In the genomic region with DNA sequence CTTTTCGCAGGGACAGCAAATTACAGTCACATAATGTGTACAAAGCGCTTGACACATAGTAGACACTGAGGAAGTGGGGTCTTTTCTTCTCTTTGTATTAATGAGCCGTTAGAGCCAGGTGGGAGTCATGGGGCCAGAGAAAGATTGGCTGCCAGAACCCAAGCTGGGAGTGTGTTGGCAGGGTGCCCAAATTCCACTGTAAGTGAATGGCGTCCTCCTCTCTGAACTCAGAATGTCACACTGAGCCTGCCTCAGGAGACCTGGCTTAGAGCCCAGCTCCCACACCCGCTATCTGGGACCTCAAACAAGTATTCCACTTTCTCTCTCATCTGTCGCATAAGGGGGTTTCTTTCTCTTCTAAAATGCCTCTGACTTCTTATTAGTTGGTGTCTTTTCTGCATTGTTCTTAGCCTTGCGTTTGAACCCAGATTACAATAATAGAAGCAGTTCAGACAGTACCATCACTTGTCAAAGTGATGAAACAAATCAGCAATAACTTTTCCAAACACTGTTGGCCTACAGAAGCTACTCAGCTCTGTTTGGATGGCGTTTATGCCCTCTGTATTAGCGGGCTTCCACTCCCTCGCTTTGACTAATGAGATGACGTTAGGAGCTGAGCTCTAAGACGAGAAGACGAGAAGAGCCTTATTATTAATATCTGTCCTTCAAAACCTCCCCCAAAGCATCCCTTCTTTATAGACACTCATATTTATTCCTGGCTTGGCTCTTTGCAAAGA, we compare ENCODE assay signal across 8 mouse cellular contexts. TPM values are rescaled to one million over a fixed set of nuclear protein-coding genes. Genes with fewer than 3 reads are reported as not detected.
DNase-seq lines count a peak whose midpoint lies in the region; ATAC-seq and TF ChIP-seq lines count a peak whose summit lies in the region.

No protein-coding gene starts in this region.

- 29% methylated on average over 13 of the region's 13 CpGs for WGBS in embryonic facial prominence, embryonic 14.5 days
- 9% methylated on average over 13 of the region's 13 CpGs for WGBS in heart, postnatal 0 days

- H3K27me3 ChIP-seq in embryonic facial prominence, embryonic 14.5 days (replicated peaks; ENCODE audit: control insufficient read depth, insufficient read depth, low read length), result no peaks in the 10 kb centered on the region
- H3K27me3 ChIP-seq in heart, postnatal 0 days (ENCODE audit: control insufficient read depth, insufficient read depth, low read length), result no peaks in the 10 kb centered on the region

- TF ChIP-seq EP300 in heart, postnatal 0 days (IDR thresholded peaks at IDR 0.05; ENCODE audit: low read depth), result 0 out of 2 replicates have a peak, but pooled peaks have one; percentile 72

- peaks cover 30% of the 10 kb centered on the region for H3K4me1 ChIP-seq in embryonic facial prominence, embryonic 14.5 days (ENCODE audit: control insufficient read depth, insufficient read depth, low read length)
- peaks cover 24% of the 10 kb centered on the region for H3K4me1 ChIP-seq in heart, postnatal 0 days (ENCODE audit: control insufficient read depth, insufficient read depth)

- H3K27ac ChIP-seq in embryonic facial prominence, embryonic 14.5 days (replicated peaks; ENCODE audit: low read depth, low read length), result no peak overlapping the region; the same call in 1 of the 2 replicates
- H3K27ac ChIP-seq in heart, postnatal 0 days (ENCODE audit: low read depth), result peak overlapping the region; percentile 85

- H3K9ac ChIP-seq in embryonic facial prominence, embryonic 14.5 days (ENCODE audit: low read depth, low read length), result no peak overlapping the region
- no peak overlapping the region for H3K9ac ChIP-seq in heart, postnatal 0 days (replicated peaks; ENCODE audit: low read depth, low read length)

- H3K4me3 ChIP-seq in embryonic facial prominence, embryonic 14.5 days (ENCODE audit: low read depth, low read length), result no peak overlapping the region
- H3K4me3 ChIP-seq in heart, postnatal 0 days (ENCODE audit: low read depth, low read length), result peak overlapping the region; percentile 15

- peak; percentile 93 for DNase-seq in Muller cell, postnatal 12 days (ENCODE audit: inconsistent ontology term)
- peak; percentile 67 to 81 for DNase-seq in adrenal gland, adult (ENCODE audit: inconsistent age in 2 of 2, low spot score in 1 of 2)
- peak; percentile 96 for DNase-seq in embryonic facial prominence, embryonic 14.5 days (ENCODE audit: low spot score)
- DNase-seq in heart, postnatal 0 days (ENCODE audit: low spot score), result peak; percentile 95
- DNase-seq in kidney, postnatal 25 days, result peak; percentile 84 to 87
- peak; percentile 86 for DNase-seq in mesoderm, embryonic 11.5 days (ENCODE audit: low read depth, low spot score)
- DNase-seq in testis, postnatal 10 days (ENCODE audit: low spot score), result peak; percentile 95

- H3K36me3 ChIP-seq in embryonic facial prominence, embryonic 14.5 days (ENCODE audit: control insufficient read depth, insufficient read depth, low read length), result no peaks in the 10 kb centered on the region
- H3K36me3 ChIP-seq in heart, postnatal 0 days (replicated peaks; ENCODE audit: control insufficient read depth, insufficient read depth, low read length), result no peaks in the 10 kb centered on the region

- H3K4me2 ChIP-seq in embryonic facial prominence, embryonic 14.5 days (ENCODE audit: low read depth, low read length), result peak overlapping the region; percentile 1
- peak overlapping the region; percentile 48 for H3K4me2 ChIP-seq in heart, postnatal 0 days (ENCODE audit: low read depth, low read length)

- no peak for TF ChIP-seq CTCF in heart, postnatal 0 days (IDR thresholded peaks at IDR 0.05; ENCODE audit: low read depth)

- H3K9me3 ChIP-seq in embryonic facial prominence, embryonic 14.5 days (ENCODE audit: control insufficient read depth, low read length), result no peaks in the 10 kb centered on the region
- no peaks in the 10 kb centered on the region for H3K9me3 ChIP-seq in heart, postnatal 0 days (replicated peaks; ENCODE audit: control insufficient read depth, low read length)

- peak; percentile 90 for ATAC-seq in embryonic facial prominence, embryonic 14.5 days (ENCODE audit: low read depth)
- peak; percentile 95 for ATAC-seq in heart, postnatal 0 days (ENCODE audit: insufficient read depth, low read depth)
- ATAC-seq in activated CD4-positive, CD25-positive, alpha-beta regulatory T cell, adult 4 months, result no peak

RNA-seq across cellular contexts. Expression of gene Wif1, which starts 21.9 kb away (rescaled TPM):
- 64.6 and 68.3 TPM in 2 replicates for polyA plus RNA-seq in embryonic facial prominence, embryonic 14.5 days (2014; fragmentation: Nextera tagmentation; extraction: Ambion mirVana)
- 5.5 and 7.3 TPM in 2 replicates for total RNA-seq in heart, postnatal 0 days (2014; rRNA removed; ENCODE audit: low replicate concordance)
- polyA plus RNA-seq in heart, postnatal 0 days (2015; fragmentation: Nextera tagmentation; extraction: Ambion mirVana), result 7.6 and 10.7 TPM in 2 replicates
- not detected for polyA plus RNA-seq in activated CD4-positive, CD25-positive, alpha-beta regulatory T cell, adult 4 months (2017; shearing (Covaris generic))
